Mouse (Mus musculus): ENCODE results near the gene C1qtnf4. TPM values are rescaled to one million over a fixed set of nuclear protein-coding genes. Genes with fewer than 3 reads are reported as not detected.
"Not testable (repeated sequence)": the region's sequence is repeated elsewhere in the genome, so short reads cannot be mapped to it uniquely, and the experiment has no call there.

C1qtnf4 gene
- total and polyA plus RNA-seq, 3 experiments = 1.6 to 13.8 (median 1.9) TPM

- DNase-seq = no peak
Measured at GRCm38 (mm10) chr2:90881824-90882223, 3.8 kb upstream of the C1qtnf4 start.

GRCm38 (mm10) chr2:90886436-90886835 is 776 bp downstream of the C1qtnf4 start:
- no peak for DNase-seq

GRCm38 (mm10) chr2:90887627-90888026 is 2.0 kb downstream of the C1qtnf4 start:
- no peak for DNase-seq

- DNase-seq = peak; percentile 62
Measured at GRCm38 (mm10) chr2:90889550-90890548, 4.2 kb downstream of the C1qtnf4 start.

- no peak for DNase-seq
Measured at GRCm38 (mm10) chr2:90893673-90894298, 8.1 kb downstream of the C1qtnf4 start.

GRCm38 (mm10) chr2:90894299-90894677 is 8.6 kb downstream of the C1qtnf4 start:
- DNase-seq = not testable (repeated sequence)

GRCm38 (mm10) chr2:90903398-90903797 is 17.7 kb downstream of the C1qtnf4 start:
- no peak for DNase-seq

GRCm38 (mm10) chr2:90904076-90904855 is 18.6 kb downstream of the C1qtnf4 start, which contains the start of the genes Kbtbd4 and Ndufs3:
Gene Kbtbd4, plus strand, starts transcription at chr2:90904740.
Gene Ndufs3, minus strand, starts transcription at chr2:90904827.
- peak; percentile 91 for DNase-seq

GRCm38 (mm10) chr2:90904856-90905224 is 19.2 kb downstream of the C1qtnf4 start:
- no peak for DNase-seq

GRCm38 (mm10) chr2:90906721-90907120 is 21.1 kb downstream of the C1qtnf4 start:
- DNase-seq = no peak

GRCm38 (mm10) chr2:90910861-90911260 is 25.2 kb downstream of the C1qtnf4 start:
- DNase-seq = no peak

GRCm38 (mm10) chr2:90911668-90912067 is 26.0 kb downstream of the C1qtnf4 start:
- no peak for DNase-seq

GRCm38 (mm10) chr2:90913671-90914070 is 28.0 kb downstream of the C1qtnf4 start:
- peak; percentile 48 for DNase-seq

GRCm38 (mm10) chr2:90915516-90915915 is 29.9 kb downstream of the C1qtnf4 start:
- no peak for DNase-seq

GRCm38 (mm10) chr2:90916560-90917232 is 31.0 kb downstream of the C1qtnf4 start:
- no peak for DNase-seq

GRCm38 (mm10) chr2:90917233-90917998 is 31.8 kb downstream of the C1qtnf4 start:
- DNase-seq = peak; percentile 88

GRCm38 (mm10) chr2:90917999-90918698 is 32.5 kb downstream of the C1qtnf4 start:
- DNase-seq = peak; percentile 30

GRCm38 (mm10) chr2:90921178-90921577 is 35.5 kb downstream of the C1qtnf4 start:
- no peak for DNase-seq

GRCm38 (mm10) chr2:90922636-90923035 is 37.0 kb downstream of the C1qtnf4 start:
- no peak for DNase-seq

- DNase-seq = no peak
Measured at GRCm38 (mm10) chr2:90928566-90928965, 42.9 kb downstream of the C1qtnf4 start.
